Mouse (Mus musculus) heart, embryonic 11.5 days (tissue): Measurements from ENCODE around the gene Prps1. TPM values are rescaled to one million over a fixed set of nuclear protein-coding genes. Genes with fewer than 3 reads are reported as not detected.

Experiments used
- ATAC-seq: fragments of 200-750 bp; cut with Nextera tagmentation; replicated peaks from 2 replicates; pipeline ENCODE4 v1.8.0; 2017; ENCODE audit warnings: moderate library complexity; ENCODE audit not compliant: insufficient number of reproducible peaks, low FRiP score, low TSS enrichment
- H3K27ac ChIP-seq: fragments of 300-500 bp; sonication (generic); 2 replicates; pipeline ENCODE4 v1.5.1; 2014; ENCODE audit warnings: mild to moderate bottlenecking, low read depth, low read length
- H3K27me3 ChIP-seq: fragments of 300-500 bp; sonication (generic); 2 replicates; pipeline ENCODE4 v1.6.1; 2014; ENCODE audit warnings: mild to moderate bottlenecking, low read length, mixed read lengths; ENCODE audit not compliant: control insufficient read depth, insufficient read depth
- H3K36me3 ChIP-seq: fragments of 300-500 bp; sonication (generic); 2 replicates; pipeline ENCODE4 v1.6.1; 2014; ENCODE audit warnings: mild to moderate bottlenecking, low read length, moderate library complexity, mixed read lengths; ENCODE audit not compliant: control insufficient read depth, insufficient read depth
- H3K4me1 ChIP-seq: fragments of 300-500 bp; sonication (generic); 2 replicates; pipeline ENCODE4 v1.6.1; 2014; ENCODE audit warnings: low read length; ENCODE audit not compliant: control insufficient read depth, insufficient read depth
- H3K4me2 ChIP-seq: fragments of 300-500 bp; sonication (generic); 2 replicates; pipeline ENCODE4 v1.6.1; 2014; ENCODE audit warnings: mild to moderate bottlenecking, moderate library complexity
- H3K4me3 ChIP-seq: fragments of 300-500 bp; sonication (generic); 2 replicates; pipeline ENCODE4 v1.5.1; 2014; ENCODE audit warnings: low read depth, low read length
- H3K9ac ChIP-seq: fragments of 300-500 bp; sonication (generic); 2 replicates; pipeline ENCODE4 v1.6.1; 2014; ENCODE audit warnings: mild to moderate bottlenecking, low read depth, low read length, moderate library complexity
- H3K9me3 ChIP-seq: fragments of 300-500 bp; sonication (generic); replicated peaks from 2 replicates; pipeline ENCODE4 v1.6.1; 2016; ENCODE audit warnings: low read length; ENCODE audit not compliant: control insufficient read depth
- WGBS: fragments of 180-500 bp; shearing (Covaris S2); extraction: QIAGEN DNeasy Blood & Tissue Kit; methylation state at CpG from one replicate; pipeline ENCODE4 v1.1.7; 2014; ENCODE audit not compliant: insufficient replicate concordance; 5-methylcytosine and 5-hydroxymethylcytosine counted together
- polyA plus RNA-seq: library from polyadenylated mRNA; unstranded; fragments of >200 nt; fragmentation: Nextera tagmentation; extraction: Ambion mirVana; gene quantifications from 2 replicates; pipeline ENCODE4 v1.2.1, GENCODE M21; 2014

Gene Prps1
- polyA plus RNA-seq, 1 experiment from 2014 or later = 59.5 TPM

- Histone ChIP-seq H3K27ac (peak overlapping the region; percentile 35), H3K9me3 (no peaks in the 10 kb centered on the region), H3K4me1 (no peaks in the 10 kb centered on the region), H3K9ac (0 out of 2 replicates have a peak overlapping the region, but pooled peaks have one; percentile 10), H3K36me3 (no peaks in the 10 kb centered on the region), H3K27me3 (no peaks in the 10 kb centered on the region), H3K4me2 (peak overlapping the region; percentile 60), H3K4me3 (peak overlapping the region; percentile 19; the same call in 1 of the 2 replicates)
- WGBS = 21% methylated on average over 25 of the region's 25 CpGs
- peak; percentile 97 for ATAC-seq
Measured at GRCm38 (mm10) chrX:140520146-140521102, 64.0 kb downstream of the Prps1 start.

- Histone ChIP-seq H3K9ac (no peak overlapping the region), H3K4me2 (no peak overlapping the region), H3K27ac (no peak overlapping the region), H3K4me3 (no peak overlapping the region), H3K4me1 (no peaks in the 10 kb centered on the region), H3K9me3 (no peaks in the 10 kb centered on the region), H3K27me3 (no peaks in the 10 kb centered on the region), H3K36me3 (no peaks in the 10 kb centered on the region)
- ATAC-seq = no peak
- 65% methylated on average over 14 of the region's 14 CpGs for WGBS
Measured at GRCm38 (mm10) chrX:140522071-140522765, 65.8 kb downstream of the Prps1 start.

- no peaks in the 10 kb centered on the region for H3K9me3 ChIP-seq
- no peaks in the 10 kb centered on the region for H3K4me1 ChIP-seq
- no peak overlapping the region for H3K4me2 ChIP-seq
- H3K27ac ChIP-seq = no peak overlapping the region
- H3K9ac ChIP-seq = no peak overlapping the region
- 73% methylated on average over 5 of the region's 5 CpGs for WGBS
- H3K36me3 ChIP-seq = no peaks in the 10 kb centered on the region
- no peak overlapping the region for H3K4me3 ChIP-seq
- H3K27me3 ChIP-seq = no peaks in the 10 kb centered on the region
- ATAC-seq = no peak
Measured at GRCm38 (mm10) chrX:140524231-140524630, 67.8 kb downstream of the Prps1 start.

Other genes with a start within 250 kb of the Prps1 start
- 0.06 and 0.15 TPM in 2 replicates for gene Frmpd3, start 114.3 kb upstream of the Prps1 start, polyA plus RNA-seq
- 184 and 203 TPM in 2 replicates for gene Tsc22d3, start 144.0 kb downstream of the Prps1 start, polyA plus RNA-seq
- gene Mid2, start 208.0 kb downstream of the Prps1 start, polyA plus RNA-seq = 13.8 and 17.7 TPM in 2 replicates